Mouse (Mus musculus) kidney, postnatal 4 days (tissue): ENCODE results near the gene Hoxa5.

ENCODE experiments used
- DNase-seq, 2 experiments: peaks; one replicate each; pipeline ENCODE4 v3.0.0; 2021; ENCODE audit warnings: mixed read lengths in 2 of 2

Hoxa5 gene

GRCm38 (mm10) chr6:52175864-52176263 is 28.5 kb downstream of the Hoxa5 start:
- DNase-seq: peak; percentile 82 to 89

GRCm38 (mm10) chr6:52174968-52175751 is 29.2 kb downstream of the Hoxa5 start:
- peak; percentile 83 to 89 for DNase-seq

- peak in 1 of 2 experiments; percentile 18 for DNase-seq
These were observed 30.7 kb downstream of the Hoxa5 start for GRCm38 (mm10) chr6:52173648-52174047.

- peak; percentile 98 to 99 for DNase-seq
These were observed 31.9 kb downstream of the Hoxa5 start for GRCm38 (mm10) chr6:52172501-52172900.

- peak; percentile 47 to 69 for DNase-seq
These were observed 32.4 kb downstream of the Hoxa5 start for GRCm38 (mm10) chr6:52171938-52172337.

- DNase-seq: peak; percentile 68 to 76
These were observed 33.1 kb downstream of the Hoxa5 start for GRCm38 (mm10) chr6:52171331-52171730.

- DNase-seq: no peak
These were observed 33.5 kb downstream of the Hoxa5 start for GRCm38 (mm10) chr6:52170898-52171223.

- peak; percentile 68 to 80 for DNase-seq
These were observed 34.1 kb downstream of the Hoxa5 start for GRCm38 (mm10) chr6:52170166-52170897.

- peak; percentile 29 to 52 for DNase-seq
These were observed 34.8 kb downstream of the Hoxa5 start for GRCm38 (mm10) chr6:52169499-52170165.

- peak; percentile 67 to 76 for DNase-seq
These were observed 36.0 kb downstream of the Hoxa5 start for GRCm38 (mm10) chr6:52168191-52169055.

- DNase-seq: peak in 1 of 2 experiments; percentile 30
These were observed 36.6 kb downstream of the Hoxa5 start for GRCm38 (mm10) chr6:52167736-52168161.

- DNase-seq: no peak
These were observed 37.2 kb downstream of the Hoxa5 start for GRCm38 (mm10) chr6:52167176-52167575.

GRCm38 (mm10) chr6:52166431-52167077 is 37.8 kb downstream of the Hoxa5 start:
- peak in 1 of 2 experiments; percentile 50 for DNase-seq

GRCm38 (mm10) chr6:52165441-52166370 is 38.7 kb downstream of the Hoxa5 start:
- peak; percentile 66 to 73 for DNase-seq

GRCm38 (mm10) chr6:52164626-52165440 is 39.6 kb downstream of the Hoxa5 start, which contains the start of gene Hoxa2:
Gene Hoxa2 (minus strand): TSS chr6:52164831.
- peak; percentile 76 to 84 for DNase-seq

GRCm38 (mm10) chr6:52164051-52164625 is 40.2 kb downstream of the Hoxa5 start:
- DNase-seq: peak; percentile 61 to 71

GRCm38 (mm10) chr6:52163366-52164031 is 40.9 kb downstream of the Hoxa5 start:
- peak; percentile 61 to 71 for DNase-seq

GRCm38 (mm10) chr6:52162611-52163365 is 41.6 kb downstream of the Hoxa5 start:
- peak in 1 of 2 experiments; percentile 51 for DNase-seq
